Mouse (Mus musculus): Measurements from ENCODE around the gene Phykpl. TPM values are rescaled to one million over a fixed set of nuclear protein-coding genes. Genes with fewer than 3 reads are reported as not detected.

Phykpl gene
- polyA plus RNA-seq, 1 experiment: 7.0 TPM

- no peak overlapping the region for H3ac ChIP-seq (ENCODE audit: control insufficient read depth, insufficient read length)
- no peak for TF ChIP-seq USF1 (IDR thresholded peaks at IDR 0.05; ENCODE audit: low read depth)
- TF ChIP-seq TCF12 (IDR thresholded peaks at IDR 0.05; ENCODE audit: insufficient read depth, poor library complexity, severe bottlenecking): no peak
- no peak for TF ChIP-seq SRF (IDR thresholded peaks at IDR 0.05; ENCODE audit: control insufficient read depth, insufficient read length, low read depth)
- TF ChIP-seq MYOD1 (IDR thresholded peaks at IDR 0.05; ENCODE audit: control insufficient read depth in 1 of 3, insufficient read length in 2 of 3, low read depth in 2 of 3): no peak
- TF ChIP-seq POLR2AphosphoS2 (IDR thresholded peaks at IDR 0.05; ENCODE audit: insufficient read length, low read depth): no peak
- TF ChIP-seq MYOG (IDR thresholded peaks at IDR 0.05; ENCODE audit: control insufficient read depth in 1 of 3, insufficient read depth in 1 of 3, insufficient read length in 2 of 3, low read depth in 2 of 3): no peak
- no peak for TF ChIP-seq E2F4 (IDR thresholded peaks at IDR 0.05; ENCODE audit: insufficient read depth)
- no peak for TF ChIP-seq REST (IDR thresholded peaks at IDR 0.05; ENCODE audit: insufficient read depth, insufficient read length)
- H3K4me2 ChIP-seq (ENCODE audit: low read depth): no peak overlapping the region
- H3K36me3 ChIP-seq (ENCODE audit: control insufficient read depth, insufficient read depth): peaks cover 71% of the 10 kb centered on the region
- no peaks in the 10 kb centered on the region for H3K27me3 ChIP-seq (ENCODE audit: control insufficient read depth, insufficient read depth, insufficient read length)
- no peak overlapping the region for H3K4me3 ChIP-seq
- no peaks in the 10 kb centered on the region for H3K79me2 ChIP-seq (ENCODE audit: control insufficient read depth, insufficient read depth)
Measured at GRCm38 (mm10) chr11:51591915-51592314, 7.4 kb downstream of the Phykpl start.

GRCm38 (mm10) chr11:51593368-51593767, 8.8 kb downstream of the Phykpl start:
- H3K27me3 ChIP-seq (ENCODE audit: control insufficient read depth, insufficient read depth, insufficient read length): no peaks in the 10 kb centered on the region
- TF ChIP-seq SRF (IDR thresholded peaks at IDR 0.05; ENCODE audit: control insufficient read depth, insufficient read length, low read depth): no peak
- no peak for TF ChIP-seq USF1 (IDR thresholded peaks at IDR 0.05; ENCODE audit: low read depth)
- peak; percentile 21 for TF ChIP-seq POLR2A (IDR thresholded peaks at IDR 0.05; ENCODE audit: insufficient read length, low read depth)
- TF ChIP-seq E2F4 (IDR thresholded peaks at IDR 0.05; ENCODE audit: insufficient read depth): no peak
- TF ChIP-seq POLR2AphosphoS2 (IDR thresholded peaks at IDR 0.05; ENCODE audit: insufficient read length, low read depth): peak; percentile 71
- TF ChIP-seq MAX (IDR thresholded peaks at IDR 0.05; ENCODE audit: low read depth): no peak
- TF ChIP-seq REST (IDR thresholded peaks at IDR 0.05; ENCODE audit: insufficient read depth, insufficient read length): no peak
- H3K4me3 ChIP-seq: no peak overlapping the region
- H3K36me3 ChIP-seq (ENCODE audit: control insufficient read depth, insufficient read depth): peaks cover 72% of the 10 kb centered on the region
- H3K79me2 ChIP-seq (ENCODE audit: control insufficient read depth, insufficient read depth): no peaks in the 10 kb centered on the region
- H3ac ChIP-seq (ENCODE audit: control insufficient read depth, insufficient read length): no peak overlapping the region
- H3K4me2 ChIP-seq (ENCODE audit: low read depth): no peak overlapping the region

GRCm38 (mm10) chr11:51593849-51594248, 9.3 kb downstream of the Phykpl start:
- Histone ChIP-seq H3K79me2 (ENCODE audit: control insufficient read depth, insufficient read depth) (no peaks in the 10 kb centered on the region), H3ac (ENCODE audit: control insufficient read depth, insufficient read length) (no peak overlapping the region), H3K36me3 (ENCODE audit: control insufficient read depth, insufficient read depth) (peaks cover 75% of the 10 kb centered on the region), H3K4me2 (ENCODE audit: low read depth) (no peak overlapping the region), H3K4me3 (no peak overlapping the region), H3K27me3 (ENCODE audit: control insufficient read depth, insufficient read depth, insufficient read length) (no peaks in the 10 kb centered on the region)
- no peak for TF ChIP-seq MYOD1 (IDR thresholded peaks at IDR 0.05; ENCODE audit: control insufficient read depth in 1 of 3, insufficient read length in 2 of 3, low read depth in 2 of 3)
- peak; percentile 56 for TF ChIP-seq POLR2AphosphoS2 (IDR thresholded peaks at IDR 0.05; ENCODE audit: insufficient read length, low read depth)
- TF ChIP-seq TCF3 (IDR thresholded peaks at IDR 0.05; ENCODE audit: insufficient read length, low read depth): no peak
- TF ChIP-seq POLR2A (IDR thresholded peaks at IDR 0.05; ENCODE audit: insufficient read length, low read depth): peak; percentile 31
- TF ChIP-seq CEBPB (IDR thresholded peaks at IDR 0.05; ENCODE audit: insufficient read depth, poor library complexity, severe bottlenecking): no peak

- Histone ChIP-seq H3K36me3 (ENCODE audit: control insufficient read depth, insufficient read depth) (peaks cover 81% of the 10 kb centered on the region), H3K4me2 (ENCODE audit: low read depth) (no peak overlapping the region), H3K4me3 (no peak overlapping the region), H3K27me3 (ENCODE audit: control insufficient read depth, insufficient read depth, insufficient read length) (no peaks in the 10 kb centered on the region), H3ac (ENCODE audit: control insufficient read depth, insufficient read length) (no peak overlapping the region), H3K79me2 (ENCODE audit: control insufficient read depth, insufficient read depth) (peaks cover 6% of the 10 kb centered on the region)
- no peak for TF ChIP-seq USF1 (IDR thresholded peaks at IDR 0.05; ENCODE audit: low read depth)
- TF ChIP-seq POLR2A (IDR thresholded peaks at IDR 0.05; ENCODE audit: insufficient read length, low read depth): no peak
- TF ChIP-seq REST (IDR thresholded peaks at IDR 0.05; ENCODE audit: insufficient read depth, insufficient read length): no peak
- TF ChIP-seq SRF (IDR thresholded peaks at IDR 0.05; ENCODE audit: control insufficient read depth, insufficient read length, low read depth): no peak
- no peak for TF ChIP-seq TCF3 (IDR thresholded peaks at IDR 0.05; ENCODE audit: insufficient read length, low read depth)
- TF ChIP-seq E2F4 (IDR thresholded peaks at IDR 0.05; ENCODE audit: insufficient read depth): no peak
- no peak for TF ChIP-seq TCF12 (IDR thresholded peaks at IDR 0.05; ENCODE audit: insufficient read depth, poor library complexity, severe bottlenecking)
- TF ChIP-seq POLR2AphosphoS2 (IDR thresholded peaks at IDR 0.05; ENCODE audit: insufficient read length, low read depth): peak; percentile 47
- TF ChIP-seq MAX (IDR thresholded peaks at IDR 0.05; ENCODE audit: low read depth): no peak
Measured at GRCm38 (mm10) chr11:51594715-51595350, 10.3 kb downstream of the Phykpl start.

GRCm38 (mm10) chr11:51595459-51596083, 11.0 kb downstream of the Phykpl start:
- H3K4me3 ChIP-seq: no peak overlapping the region
- peaks cover 6% of the 10 kb centered on the region for H3K79me2 ChIP-seq (ENCODE audit: control insufficient read depth, insufficient read depth)
- H3K4me2 ChIP-seq (ENCODE audit: low read depth): no peak overlapping the region
- no peak overlapping the region for H3ac ChIP-seq (ENCODE audit: control insufficient read depth, insufficient read length)
- H3K36me3 ChIP-seq (ENCODE audit: control insufficient read depth, insufficient read depth): peaks cover 88% of the 10 kb centered on the region
- no peak for TF ChIP-seq POLR2AphosphoS2 (IDR thresholded peaks at IDR 0.05; ENCODE audit: insufficient read length, low read depth)
- no peak for TF ChIP-seq REST (IDR thresholded peaks at IDR 0.05; ENCODE audit: insufficient read depth, insufficient read length)
- TF ChIP-seq SRF (IDR thresholded peaks at IDR 0.05; ENCODE audit: control insufficient read depth, insufficient read length, low read depth): no peak
- no peak for TF ChIP-seq TCF12 (IDR thresholded peaks at IDR 0.05; ENCODE audit: insufficient read depth, poor library complexity, severe bottlenecking)
- no peaks in the 10 kb centered on the region for H3K27me3 ChIP-seq (ENCODE audit: control insufficient read depth, insufficient read depth, insufficient read length)

Measured in myocyte (in vitro differentiated cells).